Mouse (Mus musculus) testis, adult 2 months (tissue): ENCODE results near the gene 9030025P20Rik. TPM values are rescaled to one million over a fixed set of nuclear protein-coding genes. Genes with fewer than 3 reads are reported as not detected.
"Not testable (repeated sequence)": the region's sequence is repeated elsewhere in the genome, so short reads cannot be mapped to it uniquely, and the experiment has no call there.

Experiments
- H3K27ac ChIP-seq: fragments of 200-500 bp; 2 replicates; pipeline ENCODE4 v1.5.1; 2012; ENCODE audit warnings: low read depth, low read length; ENCODE audit not compliant: control insufficient read depth, insufficient read depth
- H3K27me3 ChIP-seq: fragments of 200-500 bp; 2 replicates; pipeline ENCODE4 v1.6.1; 2012; ENCODE audit warnings: mild to moderate bottlenecking, low read length, moderate library complexity; ENCODE audit not compliant: control insufficient read depth, insufficient read depth
- H3K36me3 ChIP-seq: fragments of 200-500 bp; 2 replicates; pipeline ENCODE4 v1.6.1; 2012; ENCODE audit warnings: mild to moderate bottlenecking, low read length; ENCODE audit not compliant: control insufficient read depth, insufficient read depth
- H3K4me1 ChIP-seq: fragments of 200-500 bp; 2 replicates; pipeline ENCODE4 v1.6.1; 2012; ENCODE audit warnings: low read length; ENCODE audit not compliant: control insufficient read depth, insufficient read depth
- H3K4me3 ChIP-seq: fragments of 200-500 bp; 2 replicates; pipeline ENCODE4 v1.5.1; 2012; ENCODE audit warnings: low read depth, mild to moderate bottlenecking, low read length, moderate library complexity, mixed read lengths; ENCODE audit not compliant: control insufficient read depth
- CTCF ChIP-seq: fragments of 200-500 bp; IDR thresholded peaks from 2 replicates; pipeline ENCODE4 v1.5.1; 2012; ENCODE audit warnings: low read depth, mild to moderate bottlenecking, inconsistent platforms, low read length, moderate library complexity; ENCODE audit not compliant: control insufficient read depth, insufficient read depth, insufficient replicate concordance
- POLR2A ChIP-seq: fragments of 200-500 bp; IDR thresholded peaks from 2 replicates; pipeline ENCODE4 v1.6.1; 2012; ENCODE audit warnings: low read depth, mild to moderate bottlenecking, inconsistent platforms, low read length, moderate library complexity; ENCODE audit not compliant: control insufficient read depth
- polyA plus RNA-seq: library from polyadenylated mRNA; depleted of rRNA; stranded (reverse); fragments of >200 nt; gene quantifications from 2 replicates; pipeline ENCODE4 v1.2.3, GENCODE M21; 2012

Gene 9030025P20Rik
- polyA plus RNA-seq, 1 experiment: 12.6 TPM

- TF ChIP-seq CTCF (no peak), POLR2A (no peak)
- no peaks in the 10 kb centered on the region; the same call in 1 of the 2 replicates for H3K36me3 ChIP-seq
- peak overlapping the region; percentile 89 for H3K4me3 ChIP-seq
- peak overlapping the region; percentile 84 for H3K27ac ChIP-seq
- no peaks in the 10 kb centered on the region for H3K27me3 ChIP-seq
- peaks cover 5% of the 10 kb centered on the region; the same call in 1 of the 2 replicates for H3K4me1 ChIP-seq
These were observed 34.6 kb upstream of the 9030025P20Rik start for GRCm38 (mm10) chr17:14943729-14944059.

DNA sequence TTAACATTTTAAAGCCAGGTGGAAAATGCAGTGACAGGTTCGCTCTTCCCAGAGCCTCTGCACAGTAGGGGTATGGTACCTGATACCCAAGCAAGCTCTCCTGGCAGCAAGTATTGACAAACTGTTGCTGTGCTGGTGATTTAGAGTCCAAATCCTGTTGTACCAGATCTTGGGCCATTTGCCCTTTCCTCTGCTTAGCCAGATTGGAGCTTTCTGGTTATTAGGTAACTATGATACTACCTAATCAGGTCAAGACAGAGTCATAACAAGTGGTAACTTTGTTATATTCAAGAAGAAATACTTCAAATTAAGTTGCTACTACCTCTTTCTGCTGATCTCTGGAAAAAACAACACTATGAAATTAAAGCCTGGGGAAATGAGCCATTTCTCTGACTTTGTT, 33.7 kb upstream of the 9030025P20Rik start:
- H3K4me3 ChIP-seq: no peak overlapping the region
- H3K27me3 ChIP-seq: no peaks in the 10 kb centered on the region
- peaks cover 5% of the 10 kb centered on the region; the same call in 1 of the 2 replicates for H3K4me1 ChIP-seq
- TF ChIP-seq CTCF (no peak), POLR2A (no peak)
- no peaks in the 10 kb centered on the region; the same call in 1 of the 2 replicates for H3K36me3 ChIP-seq
- H3K27ac ChIP-seq: no peak overlapping the region

DNA sequence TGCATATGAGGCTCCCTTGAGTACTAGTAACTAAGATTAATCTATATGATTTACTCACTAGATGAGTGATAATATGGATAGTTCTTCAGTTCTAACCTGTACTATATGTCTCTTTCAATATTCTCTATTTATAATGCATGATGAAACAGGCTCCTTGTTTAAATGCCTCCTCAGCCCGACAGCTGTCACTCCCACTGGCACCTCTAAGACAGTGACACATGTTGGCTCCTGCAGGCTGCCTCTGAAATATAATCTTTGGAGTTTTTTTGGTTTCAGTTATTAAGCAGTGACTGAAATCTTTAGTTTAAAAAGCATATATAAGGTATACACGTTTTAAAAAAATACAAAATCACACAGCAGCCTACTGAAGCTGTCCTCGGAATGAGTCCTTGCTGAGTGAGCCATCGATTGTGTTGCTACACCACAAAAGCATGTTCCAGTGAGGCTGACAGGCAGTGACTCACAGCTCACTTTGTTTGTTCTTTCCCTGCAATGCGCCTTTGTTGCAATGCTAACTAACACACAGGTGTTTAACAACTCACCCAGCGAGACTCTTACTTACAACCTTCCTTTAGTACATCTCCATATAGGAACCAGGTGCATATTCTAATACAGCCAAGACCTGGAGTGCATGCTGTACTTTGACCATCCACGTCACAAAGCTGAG, 29.0 kb upstream of the 9030025P20Rik start:
- Histone ChIP-seq H3K4me1 (no peaks in the 10 kb centered on the region), H3K36me3 (peaks cover 3% of the 10 kb centered on the region; the same call in 1 of the 2 replicates), H3K27ac (no peak overlapping the region), H3K27me3 (no peaks in the 10 kb centered on the region), H3K4me3 (no peak overlapping the region)
- TF ChIP-seq POLR2A (no peak), CTCF (no peak)

- H3K27ac ChIP-seq: no peak overlapping the region
- no peaks in the 10 kb centered on the region for H3K27me3 ChIP-seq
- H3K4me1 ChIP-seq: no peaks in the 10 kb centered on the region
- no peak overlapping the region for H3K4me3 ChIP-seq
- TF ChIP-seq CTCF (no peak), POLR2A (no peak)
- peaks cover 3% of the 10 kb centered on the region; the same call in 1 of the 2 replicates for H3K36me3 ChIP-seq
These were observed 24.8 kb upstream of the 9030025P20Rik start for GRCm38 (mm10) chr17:14953452-14953851.

DNA sequence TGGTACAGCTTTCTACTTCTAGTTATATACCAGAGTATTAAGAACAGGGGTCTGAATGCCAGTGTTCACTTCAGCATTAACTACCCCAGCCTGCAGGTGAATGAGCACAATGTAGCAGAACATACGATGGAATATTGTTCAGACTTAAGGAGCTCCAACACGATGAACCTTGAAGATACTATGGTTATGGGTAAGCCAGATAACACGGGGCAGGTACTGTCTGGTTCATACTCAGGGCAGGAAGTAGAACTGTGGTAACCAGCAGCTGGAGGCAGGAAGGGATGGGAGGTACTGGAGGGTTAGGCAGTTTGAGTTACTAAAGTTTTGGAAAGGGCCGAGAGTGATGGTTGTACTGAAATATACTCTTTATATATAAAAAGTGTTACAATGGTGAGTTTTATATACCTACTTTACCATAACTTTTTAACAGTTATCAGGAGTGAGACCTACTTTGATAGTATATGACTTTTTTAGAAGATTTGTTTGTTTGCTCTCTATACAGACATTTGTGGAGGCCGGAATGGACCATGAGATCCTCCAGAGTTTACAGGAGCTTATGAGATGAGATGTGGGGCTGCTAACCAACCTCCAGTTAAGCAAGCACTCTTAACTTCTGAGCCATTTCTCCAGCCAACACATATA, 19.5 kb upstream of the 9030025P20Rik start:
- no peaks in the 10 kb centered on the region for H3K27me3 ChIP-seq
- peaks cover 1% of the 10 kb centered on the region; the same call in 1 of the 2 replicates for H3K36me3 ChIP-seq
- H3K4me3 ChIP-seq: no peak overlapping the region
- no peak overlapping the region for H3K27ac ChIP-seq
- TF ChIP-seq POLR2A: no peak
- no peak for TF ChIP-seq CTCF
- peaks cover 3% of the 10 kb centered on the region for H3K4me1 ChIP-seq

GRCm38 (mm10) chr17:14959979-14960378, 18.3 kb upstream of the 9030025P20Rik start:
- Histone ChIP-seq H3K36me3 (peaks cover 1% of the 10 kb centered on the region; the same call in 1 of the 2 replicates), H3K4me1 (peaks cover 3% of the 10 kb centered on the region), H3K4me3 (peak overlapping the region; percentile 50), H3K27me3 (no peaks in the 10 kb centered on the region), H3K27ac (no peak overlapping the region)
- no peak for TF ChIP-seq CTCF
- no peak for TF ChIP-seq POLR2A

GRCm38 (mm10) chr17:14960520-14960919, 17.7 kb upstream of the 9030025P20Rik start:
- peaks cover 3% of the 10 kb centered on the region for H3K4me1 ChIP-seq
- H3K27ac ChIP-seq: peak overlapping the region; percentile 88
- H3K36me3 ChIP-seq: peaks cover 1% of the 10 kb centered on the region; the same call in 1 of the 2 replicates
- no peaks in the 10 kb centered on the region for H3K27me3 ChIP-seq
- peak overlapping the region; percentile 96 for H3K4me3 ChIP-seq
- TF ChIP-seq POLR2A (0 out of 2 replicates have a peak, but pooled peaks have one; percentile 10), CTCF (no peak)

GRCm38 (mm10) chr17:14960951-14961556, 17.2 kb upstream of the 9030025P20Rik start, which contains the start of gene Phf10:
Gene Phf10 (minus strand): TSS chr17:14961273.
- Histone ChIP-seq H3K27ac (peak within 1 kb of the TSS; percentile 88), H3K4me3 (peak within 1 kb of the TSS; percentile 96)
- 0 out of 2 replicates have a peak, but pooled peaks have one; percentile 10 for TF ChIP-seq POLR2A
- H3K36me3 ChIP-seq, H3K27me3 ChIP-seq, H3K4me1 ChIP-seq: not testable (repeated sequence)

GRCm38 (mm10) chr17:14961557-14962154, 16.6 kb upstream of the 9030025P20Rik start:
- not testable (repeated sequence) for H3K4me3 ChIP-seq, H3K4me1 ChIP-seq, H3K36me3 ChIP-seq, H3K27ac ChIP-seq, H3K27me3 ChIP-seq

- H3K4me1 ChIP-seq, H3K27ac ChIP-seq, H3K4me3 ChIP-seq, H3K36me3 ChIP-seq, H3K27me3 ChIP-seq: not testable (repeated sequence)
These were observed 9.8 kb upstream of the 9030025P20Rik start for GRCm38 (mm10) chr17:14968373-14968913.
